Mouse (Mus musculus) brain, adult 10 weeks (tissue): ENCODE measurements around the gene Arhgap29. TPM values are rescaled to one million over a fixed set of nuclear protein-coding genes. Genes with fewer than 3 reads are reported as not detected.

Experiments
- polyA plus RNA-seq: library from polyadenylated mRNA; stranded (reverse); fragments of 350-450 nt; fragmentation: Illumina TruSeq; extraction: RNeasy Lipid Tissue Mini Kit (QIAGEN cat#74804); gene quantifications from one replicate; pipeline ENCODE4 v1.2.3, GENCODE M21; 2015; ENCODE audit warnings: low read depth, low replicate concordance

Gene Arhgap29
- 22.2 TPM for polyA plus RNA-seq

GRCm38 (mm10) chr3:121952041-121952591 is at the start of gene Arhgap29:
TSS of gene Arhgap29 (plus strand) at chr3:121952541.

DNA sequence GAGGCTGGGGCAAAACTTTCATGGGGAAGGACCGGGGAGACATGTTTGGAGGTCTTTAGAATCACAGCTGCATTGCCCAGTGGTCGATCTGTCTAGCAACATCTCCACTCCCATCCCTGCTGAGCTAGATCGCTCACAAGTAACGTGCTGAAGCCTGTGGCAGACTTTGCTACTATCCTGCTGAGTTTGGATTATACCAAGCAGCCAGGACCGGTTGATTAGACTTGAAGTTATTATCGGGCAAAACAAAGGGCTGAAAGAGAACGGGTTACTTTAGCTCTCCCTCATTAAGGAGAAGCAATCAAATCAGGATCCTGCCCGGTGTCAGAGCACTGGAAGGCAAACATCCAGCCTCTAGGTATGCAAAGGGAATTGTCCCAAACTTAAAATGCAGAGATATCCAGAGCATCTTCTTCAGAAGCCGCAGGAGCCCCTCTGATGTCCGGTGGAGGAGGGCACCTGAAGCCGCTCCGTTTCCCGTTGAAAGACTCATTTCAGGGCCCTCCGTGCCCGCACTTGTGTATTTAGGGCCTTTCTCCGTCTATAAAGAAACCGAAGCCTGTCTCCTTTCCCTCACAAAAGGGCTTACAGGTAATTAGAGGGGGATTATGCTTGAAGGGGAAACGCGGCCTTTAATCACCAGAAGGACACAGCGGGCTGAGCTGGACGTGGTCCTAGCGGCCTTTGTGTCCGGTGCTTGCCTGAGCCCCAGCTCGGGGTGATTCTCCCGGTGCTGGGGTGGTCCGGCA is 91.6 kb downstream of the Arhgap29 start, which contains the start of gene Abca4:
Abca4 (plus strand) TSS at position 645 of the 749 bp plus-strand sequence.

Other genes with a start within 250 kb of the Arhgap29 start
- 58.0 TPM for gene F3, start 229.0 kb upstream of the Arhgap29 start, polyA plus RNA-seq
- 58.9 TPM for gene Abcd3, start 137.2 kb upstream of the Arhgap29 start, polyA plus RNA-seq
- gene Abca4, start 91.9 kb downstream of the Arhgap29 start, polyA plus RNA-seq: 3.1 TPM